Mouse (Mus musculus) intestine, embryonic 14.5 days (tissue): ENCODE measurements around the gene Olfr282. TPM values are rescaled to one million over a fixed set of nuclear protein-coding genes. Genes with fewer than 3 reads are reported as not detected.
"Not testable (repeated sequence)": the region's sequence is repeated elsewhere in the genome, so short reads cannot be mapped to it uniquely, and the experiment has no call there.

Experiments used
- ATAC-seq: fragments of 200-750 bp; cut with Nextera tagmentation; replicated peaks from 2 replicates; pipeline ENCODE4 v1.8.0; 2017; ENCODE audit warnings: low read depth, moderate number of reproducible peaks, moderate TSS enrichment, moderate library complexity; ENCODE audit not compliant: low FRiP score, low TSS enrichment
- DNase-seq: peaks from one replicate; pipeline ENCODE4 v3.0.0-alpha.2; 2018; ENCODE audit warnings: low spot score
- H3K27ac ChIP-seq: fragments of 300-500 bp; sonication (generic); 2 replicates; pipeline ENCODE4 v1.5.1; 2014; ENCODE audit warnings: low read depth, mild to moderate bottlenecking, control low read depth
- H3K27me3 ChIP-seq: fragments of 300-500 bp; sonication (generic); replicated peaks from 2 replicates; pipeline ENCODE4 v1.6.1; 2014; ENCODE audit warnings: low read length, control low read depth; ENCODE audit not compliant: control insufficient read depth, insufficient read depth
- H3K36me3 ChIP-seq: fragments of 300-500 bp; sonication (generic); 2 replicates; pipeline ENCODE4 v1.6.1; 2014; ENCODE audit warnings: low read length, control low read depth; ENCODE audit not compliant: control insufficient read depth, insufficient read depth
- H3K4me1 ChIP-seq: fragments of 300-500 bp; sonication (generic); replicated peaks from 2 replicates; pipeline ENCODE4 v1.6.1; 2014; ENCODE audit warnings: low read length, control low read depth, mixed read lengths; ENCODE audit not compliant: control insufficient read depth, insufficient read depth
- H3K4me2 ChIP-seq: fragments of 300-500 bp; sonication (generic); 2 replicates; pipeline ENCODE4 v1.6.1; 2014; ENCODE audit warnings: low read length
- H3K4me3 ChIP-seq: fragments of 300-500 bp; sonication (generic); 2 replicates; pipeline ENCODE4 v1.5.1; 2014; ENCODE audit warnings: low read depth, low read length, control low read depth, mixed read lengths
- H3K9ac ChIP-seq: fragments of 300-500 bp; sonication (generic); 2 replicates; pipeline ENCODE4 v1.6.1; 2014; ENCODE audit warnings: mild to moderate bottlenecking, low read length
- H3K9me3 ChIP-seq: fragments of 300-500 bp; sonication (generic); 2 replicates; pipeline ENCODE4 v1.6.1; 2016; ENCODE audit warnings: low read length, control low read depth; ENCODE audit not compliant: control insufficient read depth
- WGBS: fragments of 180-500 bp; shearing (Covaris S2); extraction: QIAGEN DNeasy Blood & Tissue Kit; methylation state at CpG from one replicate; pipeline ENCODE4 v1.1.7; 2014; 5-methylcytosine and 5-hydroxymethylcytosine counted together
- polyA plus RNA-seq: library from polyadenylated mRNA; unstranded; fragments of >200 nt; fragmentation: Nextera tagmentation; extraction: Ambion mirVana; gene quantifications from 2 replicates; pipeline ENCODE4 v1.2.1, GENCODE M21; 2014

Gene Olfr282
- polyA plus RNA-seq, result not detected in 2 replicates

- not testable (repeated sequence) for DNase-seq
These were observed at the start of gene Olfr282 for GRCm38 (mm10) chr15:98430925-98431324. Gene Olfr282 (plus strand): TSS chr15:98431225.

DNA sequence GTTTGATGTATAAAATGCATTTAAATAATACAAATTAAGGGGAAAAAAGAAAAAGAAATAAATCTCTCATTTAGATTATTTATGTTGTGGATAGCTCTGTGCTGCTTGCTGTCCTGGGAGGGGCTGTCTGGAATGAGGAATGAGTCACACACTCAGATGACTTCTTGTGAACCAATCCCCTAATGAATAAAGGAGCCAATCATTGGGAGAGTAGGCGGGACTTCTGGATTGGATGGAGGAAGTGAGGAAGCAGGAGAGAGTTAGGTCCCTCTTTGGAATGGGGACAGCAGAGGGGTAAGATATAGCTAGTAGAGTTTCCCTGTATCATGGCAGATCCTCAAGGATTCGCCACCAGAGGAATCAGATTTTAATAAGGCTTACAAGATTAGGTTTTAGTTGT is 43.4 kb upstream of the Olfr282 start:
- Histone ChIP-seq H3K9ac (no peak overlapping the region), H3K4me2 (no peak overlapping the region), H3K27ac (no peak overlapping the region), H3K36me3 (no peaks in the 10 kb centered on the region), H3K9me3 (no peaks in the 10 kb centered on the region), H3K4me3 (no peak overlapping the region), H3K4me1 (no peaks in the 10 kb centered on the region), H3K27me3 (no peaks in the 10 kb centered on the region)
- DNase-seq, result no peak
- WGBS, result 69% methylated on average over 2 of the region's 2 CpGs
- no peak for ATAC-seq

More at GRCm38 (mm10) chr15:98430925-98431324, at the start of gene Olfr282:
- H3K27me3 ChIP-seq, H3K27ac ChIP-seq, H3K4me1 ChIP-seq, H3K9me3 ChIP-seq, ATAC-seq, H3K4me3 ChIP-seq, H3K9ac ChIP-seq, H3K4me2 ChIP-seq, H3K36me3 ChIP-seq: not testable (repeated sequence)
- 78% methylated on average over 5 of the region's 5 CpGs for WGBS

DNA sequence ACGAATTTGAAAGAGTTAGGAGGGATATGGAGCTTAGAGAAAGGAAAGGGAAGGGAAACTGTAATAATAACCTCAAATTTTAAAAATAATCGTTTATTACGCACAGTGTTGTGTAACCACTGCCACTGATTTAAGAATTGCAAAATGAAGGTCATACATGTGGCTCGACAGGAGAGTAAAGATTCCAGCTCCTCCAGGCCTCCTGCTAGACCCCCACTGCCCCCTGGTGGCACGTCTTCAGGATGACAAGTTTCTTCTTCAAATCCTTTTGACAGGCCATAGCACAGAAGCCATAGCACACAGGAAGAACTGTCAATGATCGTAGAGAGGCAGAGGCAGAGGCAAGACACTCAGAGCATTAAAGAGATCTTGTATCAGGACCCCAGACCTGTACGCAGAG is 41.2 kb upstream of the Olfr282 start:
- ATAC-seq (no peak), DNase-seq (peak; percentile 84)
- H3K27ac ChIP-seq, result no peak overlapping the region
- no peak overlapping the region for H3K4me3 ChIP-seq
- no peaks in the 10 kb centered on the region for H3K4me1 ChIP-seq
- no peaks in the 10 kb centered on the region for H3K36me3 ChIP-seq
- H3K4me2 ChIP-seq, result no peak overlapping the region
- WGBS, result 33% methylated on average over 7 of the region's 7 CpGs
- H3K9me3 ChIP-seq, result no peaks in the 10 kb centered on the region
- no peak overlapping the region for H3K9ac ChIP-seq
- no peaks in the 10 kb centered on the region for H3K27me3 ChIP-seq

DNA sequence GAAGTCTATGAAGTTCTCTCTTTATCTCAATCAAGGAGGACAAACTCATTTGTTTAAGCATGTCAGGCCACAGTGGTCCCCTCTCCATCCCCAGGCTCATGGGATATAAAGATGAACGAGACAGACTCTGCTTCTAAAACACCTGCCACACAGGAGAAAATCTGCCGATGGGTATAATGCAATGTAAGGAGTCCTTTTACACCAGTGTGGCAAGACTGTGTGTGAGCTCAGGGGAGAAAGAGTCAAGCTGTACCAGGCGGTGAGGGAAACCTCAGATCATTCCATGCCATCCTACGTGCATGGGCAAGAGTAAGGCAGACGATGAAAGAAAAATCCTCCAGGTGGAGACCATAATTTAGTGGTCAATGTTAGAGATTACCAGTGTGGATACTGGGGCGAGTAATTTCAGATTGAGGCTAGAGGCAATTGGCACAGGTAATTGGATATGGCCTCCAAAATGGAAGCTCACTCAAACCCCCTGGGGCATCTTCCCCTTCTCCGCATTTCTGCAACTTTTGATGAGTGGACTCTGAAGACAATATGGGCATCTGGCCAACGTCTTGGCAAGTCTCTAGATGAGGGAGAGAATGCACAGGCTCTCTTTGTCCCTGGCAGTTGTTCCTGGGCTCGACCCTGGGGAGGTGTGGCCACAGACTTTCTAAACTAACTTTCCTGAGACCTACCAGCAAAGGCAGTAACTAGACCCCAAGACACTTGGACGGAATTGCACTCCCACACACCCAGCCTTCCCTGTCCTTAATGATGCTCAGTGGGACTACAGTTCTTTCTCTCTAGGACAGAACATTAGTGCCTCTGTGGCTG is 39.7 kb upstream of the Olfr282 start:
- no peak overlapping the region for H3K27ac ChIP-seq
- H3K4me2 ChIP-seq, result no peak overlapping the region
- 68% methylated on average over 10 of the region's 10 CpGs for whole genome bisulfite sequencing
- H3K4me1 ChIP-seq, result no peaks in the 10 kb centered on the region
- no peak overlapping the region for H3K4me3 ChIP-seq
- ATAC-seq, result no peak
- no peak for DNase-seq
- H3K27me3 ChIP-seq, result no peaks in the 10 kb centered on the region
- H3K36me3 ChIP-seq, result no peaks in the 10 kb centered on the region
- H3K9me3 ChIP-seq, result no peaks in the 10 kb centered on the region
- H3K9ac ChIP-seq, result no peak overlapping the region

- H3K27me3 ChIP-seq, result no peaks in the 10 kb centered on the region
- ATAC-seq, result no peak
- H3K4me2 ChIP-seq, result no peak overlapping the region
- H3K9ac ChIP-seq, result no peak overlapping the region
- H3K27ac ChIP-seq, result no peak overlapping the region
- no peak overlapping the region for H3K4me3 ChIP-seq
- no peaks in the 10 kb centered on the region for H3K9me3 ChIP-seq
- 44% methylated on average over 2 of the region's 2 CpGs for WGBS
- no peaks in the 10 kb centered on the region for H3K36me3 ChIP-seq
- no peak for DNase-seq
- H3K4me1 ChIP-seq, result no peaks in the 10 kb centered on the region
These were observed 39.2 kb upstream of the Olfr282 start for GRCm38 (mm10) chr15:98391903-98392187.

DNA sequence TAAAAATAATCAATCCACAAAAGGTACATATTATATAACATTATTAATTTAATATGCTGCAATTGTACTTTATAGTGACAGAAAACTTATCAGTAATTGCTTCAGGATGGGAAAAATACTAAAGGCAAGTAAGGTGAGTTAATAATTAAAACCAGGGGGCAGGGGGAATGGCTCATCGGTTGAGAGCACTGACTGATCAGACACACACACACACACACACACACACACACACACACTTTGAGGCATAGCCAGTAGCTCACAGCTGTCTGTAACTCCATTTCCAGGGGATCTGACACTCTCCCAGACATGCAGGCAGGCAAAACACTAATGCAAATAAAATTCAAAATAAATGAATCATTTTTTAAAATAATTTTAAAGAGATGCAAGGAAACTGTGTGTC is 33.9 kb upstream of the Olfr282 start:
- Histone ChIP-seq H3K4me1 (no peaks in the 10 kb centered on the region), H3K4me2 (no peak overlapping the region), H3K9me3 (no peaks in the 10 kb centered on the region), H3K9ac (no peak overlapping the region), H3K36me3 (no peaks in the 10 kb centered on the region), H3K27ac (no peak overlapping the region), H3K27me3 (no peaks in the 10 kb centered on the region), H3K4me3 (no peak overlapping the region)
- DNase-seq, result no peak
- no peak for ATAC-seq
- 68% methylated on average over 1 of the region's 1 CpGs for WGBS

DNA sequence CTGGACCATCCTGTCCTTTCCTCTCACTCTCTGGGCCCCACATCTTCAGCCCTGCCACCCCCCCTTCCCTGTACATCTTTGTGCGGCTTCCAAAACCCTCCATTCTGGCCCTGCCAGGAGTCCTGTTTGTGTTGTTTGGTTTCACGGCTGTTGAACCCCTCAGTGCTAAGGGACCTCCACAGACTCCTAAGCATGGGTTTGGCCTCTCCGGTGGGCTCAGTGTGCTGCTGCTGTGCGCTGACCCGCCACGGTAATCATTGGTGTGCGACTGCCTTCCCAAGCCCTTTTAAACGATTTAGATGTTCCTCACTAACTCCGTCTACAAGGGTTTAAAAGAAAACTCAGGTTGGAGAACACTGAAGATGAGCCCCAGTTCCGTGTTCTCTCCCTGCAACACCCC is 28.7 kb upstream of the Olfr282 start:
- Histone ChIP-seq H3K4me3 (no peak overlapping the region), H3K27me3 (no peaks in the 10 kb centered on the region), H3K9me3 (no peaks in the 10 kb centered on the region), H3K27ac (no peak overlapping the region), H3K36me3 (no peaks in the 10 kb centered on the region), H3K9ac (no peak overlapping the region), H3K4me1 (no peaks in the 10 kb centered on the region), H3K4me2 (no peak overlapping the region)
- 86% methylated on average over 10 of the region's 10 CpGs for WGBS
- DNase-seq (no peak), ATAC-seq (no peak)

DNA sequence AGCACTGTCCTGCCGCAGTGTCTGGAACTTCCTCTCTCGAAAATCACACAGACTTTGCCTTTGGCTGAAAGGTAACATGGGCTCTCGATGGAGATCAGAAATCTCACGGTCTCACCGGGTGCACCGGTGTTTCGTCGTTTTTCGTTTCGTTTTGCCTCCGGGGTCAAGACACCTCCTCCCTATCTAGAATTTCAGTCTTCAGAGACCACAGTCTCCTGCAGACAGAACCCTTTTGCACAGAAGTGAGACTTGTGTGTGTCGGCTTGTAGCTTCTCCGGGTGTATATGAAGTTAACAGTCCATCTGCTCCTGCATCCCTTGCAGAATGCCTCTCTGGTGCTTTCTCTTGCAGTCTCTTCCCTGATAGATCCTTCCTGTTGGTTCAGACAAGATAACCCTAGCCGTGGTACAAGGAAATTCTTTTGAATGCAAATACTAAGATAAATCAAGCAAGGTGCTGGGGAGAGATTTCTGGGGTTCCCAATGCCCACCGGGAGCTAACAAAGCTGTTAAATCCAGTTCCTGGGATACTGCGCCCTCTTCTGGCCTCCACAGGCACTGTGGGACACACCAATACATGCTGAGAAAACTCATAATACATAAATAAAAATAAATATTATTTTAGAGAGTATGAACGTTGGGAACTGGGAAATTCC is 22.5 kb upstream of the Olfr282 start:
- no peaks in the 10 kb centered on the region for H3K27me3 ChIP-seq
- H3K4me2 ChIP-seq, result no peak overlapping the region
- WGBS, result 69% methylated on average over 17 of the region's 17 CpGs
- no peak overlapping the region for H3K27ac ChIP-seq
- H3K4me3 ChIP-seq, result no peak overlapping the region
- H3K9me3 ChIP-seq, result no peaks in the 10 kb centered on the region
- no peaks in the 10 kb centered on the region for H3K4me1 ChIP-seq
- no peak overlapping the region for H3K9ac ChIP-seq
- DNase-seq (no peak), ATAC-seq (no peak)
- H3K36me3 ChIP-seq, result no peaks in the 10 kb centered on the region

GRCm38 (mm10) chr15:98409635-98410034 is 21.4 kb upstream of the Olfr282 start:
- Histone ChIP-seq H3K4me2 (no peak overlapping the region), H3K9ac (no peak overlapping the region), H3K4me3 (no peak overlapping the region), H3K27me3 (no peaks in the 10 kb centered on the region), H3K9me3 (no peaks in the 10 kb centered on the region), H3K27ac (no peak overlapping the region), H3K36me3 (no peaks in the 10 kb centered on the region), H3K4me1 (no peaks in the 10 kb centered on the region)
- ATAC-seq (no peak), DNase-seq (no peak)
- WGBS, result 93% methylated on average over 2 of the region's 2 CpGs
